Mouse (Mus musculus) embryo, embryonic 11 days (tissue): ENCODE results near the gene Mogat1.
"Not testable (repeated sequence)": the region's sequence is repeated elsewhere in the genome, so short reads cannot be mapped to it uniquely, and the experiment has no call there.

Source experiments
- DNase-seq: peaks from one replicate; pipeline ENCODE4 v3.0.0-alpha.2; 2015

Gene Mogat1

GRCm38 (mm10) chr1:78537494-78538010 lies 26.8 kb downstream of the Mogat1 start:
- DNase-seq, result peak; percentile 47

GRCm38 (mm10) chr1:78538396-78538795 lies 27.6 kb downstream of the Mogat1 start:
- no peak for DNase-seq

GRCm38 (mm10) chr1:78539166-78539565 lies 28.4 kb downstream of the Mogat1 start:
- DNase-seq, result peak; percentile 25

- DNase-seq, result not testable (repeated sequence)
Observed at GRCm38 (mm10) chr1:78543631-78544030, 32.8 kb downstream of the Mogat1 start.

GRCm38 (mm10) chr1:78546258-78546657 lies 35.5 kb downstream of the Mogat1 start:
- DNase-seq, result no peak

GRCm38 (mm10) chr1:78548961-78549360 lies 38.2 kb downstream of the Mogat1 start:
- no peak for DNase-seq

GRCm38 (mm10) chr1:78554012-78554666 lies 43.3 kb downstream of the Mogat1 start:
- DNase-seq, result no peak

GRCm38 (mm10) chr1:78566963-78567362 lies 56.2 kb downstream of the Mogat1 start:
- DNase-seq, result no peak

- DNase-seq, result no peak
Observed at GRCm38 (mm10) chr1:78567421-78567820, 56.6 kb downstream of the Mogat1 start.

- DNase-seq, result peak; percentile 50
Observed at GRCm38 (mm10) chr1:78567834-78568507, 57.2 kb downstream of the Mogat1 start.

GRCm38 (mm10) chr1:78569617-78570016 lies 58.8 kb downstream of the Mogat1 start:
- no peak for DNase-seq

GRCm38 (mm10) chr1:78585080-78585479 lies 74.3 kb downstream of the Mogat1 start:
- DNase-seq, result no peak

GRCm38 (mm10) chr1:78586986-78587385 lies 76.2 kb downstream of the Mogat1 start:
- no peak for DNase-seq
